ENCODE assay signal across 11 mouse cellular contexts in the genomic region with DNA sequence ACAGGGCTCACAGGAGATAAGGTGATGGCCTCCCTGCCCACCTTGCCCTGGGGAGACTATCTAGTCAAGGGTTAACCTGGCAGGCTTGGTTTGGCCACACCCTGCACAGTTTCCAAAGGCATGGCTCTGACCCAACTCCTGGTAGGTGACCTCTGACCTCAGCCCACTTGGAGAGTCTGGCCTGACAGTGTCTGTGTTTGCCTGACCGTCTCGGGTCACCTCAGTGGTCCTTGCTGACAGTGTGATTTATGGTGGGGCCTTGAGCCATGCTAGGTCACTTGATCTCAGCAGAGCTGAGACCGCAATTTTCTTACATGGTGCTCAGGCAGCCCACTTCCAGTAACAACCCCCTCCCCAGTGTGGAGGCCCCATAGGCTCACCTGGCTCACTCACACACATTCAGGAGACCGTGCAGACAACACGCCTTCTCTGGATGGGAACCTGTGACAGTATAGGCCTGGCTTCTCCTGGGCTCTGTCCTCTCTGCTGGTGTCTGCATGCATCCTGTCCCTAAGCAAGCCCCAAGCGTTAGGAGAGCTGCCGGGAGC.
DNase-seq lines count a peak whose midpoint lies in the region; ATAC-seq and TF ChIP-seq lines count a peak whose summit lies in the region.
"Had no signal": no experiment of that assay in that cellular context is flagged by ENCODE, and none has a peak within 500 bp of the region (broad histone marks: within the 10 kb centered on the region; RNA-seq: fewer than 3 reads in every experiment).

No protein-coding gene starts in this region.

- no peak for TF ChIP-seq POLR2A in embryonic fibroblast, embryonic 13.5 days (IDR thresholded peaks at IDR 0.05; ENCODE audit: low read depth, low read length)

- no peak overlapping the region for H3K9ac ChIP-seq in heart, embryonic 13.5 days
- no peak overlapping the region for H3K9ac ChIP-seq in heart, embryonic 11.5 days (ENCODE audit: low read depth, low read length)

- DNase-seq in NIH3T3 (ENCODE audit: low read depth), result peak; percentile 41
- DNase-seq in limb, embryonic 10.5 days (ENCODE audit: low spot score), result peak; percentile 50
- no peak for DNase-seq in thymus, postnatal 4 days
- DNase-seq in retina, embryonic 14.5 days (ENCODE audit: low spot score), result no peak
- DNase-seq in ovary, postnatal 10 days (ENCODE audit: low spot score), result no peak
- DNase-seq: cerebellum, postnatal 36 days; lung, postnatal 14 days had no signal

- H3K36me3 ChIP-seq in heart, embryonic 13.5 days, result no peaks in the 10 kb centered on the region
- H3K36me3 ChIP-seq in heart, embryonic 11.5 days (ENCODE audit: control insufficient read depth, insufficient read depth, low read length), result no peaks in the 10 kb centered on the region
- H3K36me3 ChIP-seq in limb, embryonic 10.5 days, result no peaks in the 10 kb centered on the region

- 63% methylated on average over 7 of the region's 7 CpGs for WGBS in heart, embryonic 13.5 days
- 59% methylated on average over 7 of the region's 7 CpGs for WGBS in heart, embryonic 11.5 days (ENCODE audit: insufficient replicate concordance)
- 23% methylated on average over 7 of the region's 7 CpGs for WGBS in limb, embryonic 10.5 days

- H3K4me2 ChIP-seq in heart, embryonic 13.5 days, result no peak overlapping the region
- H3K4me2 ChIP-seq in heart, embryonic 11.5 days, result no peak overlapping the region

- H3K4me3 ChIP-seq in heart, embryonic 13.5 days, result no peak overlapping the region
- H3K4me3 ChIP-seq in heart, embryonic 11.5 days (ENCODE audit: low read depth, low read length), result no peak overlapping the region
- H3K4me3 ChIP-seq in embryonic fibroblast, embryonic 13.5 days (ENCODE audit: insufficient read depth, low read length), result no peak overlapping the region
- H3K4me3 ChIP-seq in limb, embryonic 10.5 days, result no peak overlapping the region; the same call in 1 of the 2 replicates

- H3K9me3 ChIP-seq in heart, embryonic 13.5 days, result no peaks in the 10 kb centered on the region
- H3K9me3 ChIP-seq in heart, embryonic 11.5 days (replicated peaks; ENCODE audit: control insufficient read depth, low read length), result no peaks in the 10 kb centered on the region
- H3K9me3 ChIP-seq in limb, embryonic 10.5 days (replicated peaks), result no peaks in the 10 kb centered on the region

- TF ChIP-seq CTCF in embryonic fibroblast, embryonic 13.5 days (IDR thresholded peaks at IDR 0.05; ENCODE audit: borderline replicate concordance, insufficient read depth, low read length), result no peak

- peaks cover 50% of the 10 kb centered on the region for H3K4me1 ChIP-seq in heart, embryonic 13.5 days
- peaks cover 18% of the 10 kb centered on the region for H3K4me1 ChIP-seq in heart, embryonic 11.5 days (ENCODE audit: control insufficient read depth, insufficient read depth, low read length)
- H3K4me1 ChIP-seq in embryonic fibroblast, embryonic 13.5 days (ENCODE audit: control insufficient read depth, insufficient read depth, low read length), result peaks cover 16% of the 10 kb centered on the region
- peaks cover 66% of the 10 kb centered on the region for H3K4me1 ChIP-seq in limb, embryonic 10.5 days

- peaks cover 13% of the 10 kb centered on the region; the same call in 1 of the 2 replicates for H3K27me3 ChIP-seq in heart, embryonic 13.5 days (replicated peaks)
- H3K27me3 ChIP-seq in heart, embryonic 11.5 days (ENCODE audit: control insufficient read depth, insufficient read depth, low read length), result no peaks in the 10 kb centered on the region
- no peaks in the 10 kb centered on the region for H3K27me3 ChIP-seq in limb, embryonic 10.5 days (ENCODE audit: low read depth, poor library complexity, severe bottlenecking)

- no peak for ATAC-seq in heart, embryonic 13.5 days (ENCODE audit: extremely low read depth, insufficient number of reproducible peaks, low FRiP score, low TSS enrichment)
- ATAC-seq in heart, embryonic 11.5 days (replicated peaks; ENCODE audit: insufficient number of reproducible peaks, low FRiP score, low TSS enrichment), result no peak
- ATAC-seq: forebrain, embryonic 14.5 days had no signal

- peak overlapping the region; percentile 87; the same call in 1 of the 2 replicates for H3K27ac ChIP-seq in heart, embryonic 13.5 days (replicated peaks)
- H3K27ac ChIP-seq in heart, embryonic 11.5 days (ENCODE audit: low read depth, low read length), result no peak overlapping the region
- peak overlapping the region; percentile 98 for H3K27ac ChIP-seq in embryonic fibroblast, embryonic 13.5 days (ENCODE audit: insufficient read depth, low read length)
- peak overlapping the region; percentile 82 for H3K27ac ChIP-seq in limb, embryonic 10.5 days

Comparison
In these comparisons a context has a peak if more than half of its experiments do, and no peak if none do; other contexts are left out.
1. DNase-seq: peak in NIH3T3 (single experiment) and limb, embryonic 10.5 days (single experiment); none in thymus, postnatal 4 days (single experiment), retina, embryonic 14.5 days (single experiment) and ovary, postnatal 10 days (single experiment).